Mouse (Mus musculus) cerebellum, postnatal 10 days (tissue): ENCODE measurements around the gene Tas2r129.
"Not testable (repeated sequence)": the region's sequence is repeated elsewhere in the genome, so short reads cannot be mapped to it uniquely, and the experiment has no call there.

ENCODE experiments used
- DNase-seq, 2 experiments: peaks; one replicate each; pipeline ENCODE4 v3.0.0; 2021; ENCODE audit warnings: mixed read lengths in 2 of 2

Tas2r129 gene

DNA sequence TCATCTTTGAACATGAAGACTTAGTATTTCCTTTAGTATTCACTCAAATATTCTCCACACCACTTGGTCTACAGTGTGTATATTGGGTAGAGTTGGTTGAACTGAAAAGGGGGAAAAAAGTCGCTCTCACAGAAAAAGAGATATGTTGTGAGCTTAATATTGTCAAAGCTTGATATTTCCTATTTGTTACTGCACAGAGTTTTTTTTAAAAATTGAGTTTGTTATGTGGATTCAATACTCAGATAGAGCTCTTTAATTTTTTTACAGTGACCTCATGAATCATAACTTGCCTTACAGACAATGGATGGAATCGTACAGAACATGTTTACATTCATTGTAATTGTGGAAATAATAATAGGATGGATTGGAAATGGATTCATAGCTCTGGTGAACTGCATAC is at the start of gene Tas2r129:
Gene Tas2r129 (plus strand): TSS at position 301 of the 400 bp plus-strand sequence.
- DNase-seq, result no peak

DNA sequence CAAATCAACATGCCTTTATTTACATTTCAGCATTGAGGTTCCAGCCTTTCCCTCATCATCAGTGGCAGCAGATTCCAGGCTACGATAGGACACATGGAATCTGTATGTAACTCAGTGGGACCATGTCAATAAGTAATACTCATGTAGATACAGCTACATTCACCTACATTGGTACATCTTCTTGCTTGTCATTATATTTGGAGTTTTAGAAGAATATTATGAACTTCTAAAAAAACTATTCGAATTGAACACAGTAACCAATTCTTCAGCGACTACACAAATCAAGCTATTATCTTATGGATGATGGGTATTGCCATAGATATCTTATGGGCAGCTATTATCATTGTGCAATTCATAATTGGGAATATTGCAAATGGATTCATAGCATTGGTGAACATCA is 41.6 kb upstream of the Tas2r129 start, which contains the start of gene Tas2r125:
Gene Tas2r125 (plus strand): TSS at position 301 of the 400 bp plus-strand sequence.
- DNase-seq, result no peak

DNA sequence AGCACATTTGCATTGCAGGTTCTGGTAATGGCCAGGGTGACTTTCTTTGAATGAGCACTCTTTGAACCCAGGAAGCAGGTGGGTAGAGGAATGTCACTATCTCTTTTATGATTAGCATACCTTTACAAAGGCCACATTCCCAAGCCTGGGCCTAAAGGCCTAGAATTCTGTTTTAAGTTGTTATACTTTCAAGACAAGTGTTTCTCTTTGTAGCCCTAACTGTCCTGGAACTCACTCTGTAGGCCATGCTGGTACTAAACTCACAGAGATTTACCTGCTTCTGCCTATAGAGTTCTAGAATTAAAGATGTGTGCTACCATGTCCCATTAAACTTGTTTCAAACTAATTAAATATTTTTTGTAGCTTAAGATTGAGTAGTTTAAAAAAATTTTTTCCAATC is 9.5 kb upstream of the Tas2r129 start:
- DNase-seq, result not testable (repeated sequence)

DNA sequence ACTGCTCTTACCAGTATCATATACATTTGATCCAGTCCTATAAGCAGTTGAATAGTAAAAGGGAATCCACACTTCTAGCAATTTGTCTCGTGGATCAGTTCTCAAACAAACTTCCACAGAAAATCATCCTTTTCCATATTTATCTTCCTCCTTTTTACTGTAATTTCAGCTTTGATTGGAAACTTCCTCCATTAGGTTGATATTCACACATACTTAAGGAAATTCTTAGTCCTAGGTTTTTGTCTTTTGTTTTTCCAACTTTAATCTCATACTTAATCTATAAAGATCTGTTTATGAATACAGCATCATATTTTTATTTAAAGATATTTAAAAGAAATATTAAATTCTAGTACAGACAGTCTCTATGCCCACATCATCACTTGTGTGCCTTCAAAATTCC is 6.9 kb downstream of the Tas2r129 start, which contains the start of gene Tas2r131:
Gene Tas2r131 (minus strand): TSS at position 101 of the 400 bp plus-strand sequence.
- no peak for DNase-seq

DNA sequence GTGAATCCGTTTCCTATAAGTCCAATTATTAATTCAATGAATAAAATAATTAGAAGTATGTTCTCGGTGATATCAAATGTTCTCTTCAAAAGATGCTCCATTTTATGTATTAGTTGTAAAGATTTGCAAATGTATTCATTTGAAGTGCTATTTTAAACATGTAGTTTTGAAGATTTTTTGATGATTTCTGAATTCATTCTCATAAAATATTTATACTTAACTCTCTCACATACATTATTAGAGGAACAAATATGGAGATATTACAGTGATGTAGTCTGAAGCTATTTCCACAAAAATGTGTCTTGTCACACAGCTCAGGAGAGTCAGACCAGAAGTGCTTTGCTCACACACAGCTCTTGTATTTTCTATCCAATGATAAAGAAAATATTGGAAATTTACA is 30.0 kb downstream of the Tas2r129 start, which contains the start of gene Tas2r109:
Gene Tas2r109 (minus strand): TSS at position 101 of the 400 bp plus-strand sequence.
- no peak for DNase-seq
